Mouse (Mus musculus) forebrain, embryonic 14.5 days (tissue): ENCODE data around the gene Dnah14. TPM values are rescaled to one million over a fixed set of nuclear protein-coding genes. Genes with fewer than 3 reads are reported as not detected.
A peak's percentile ranks its signal among the peaks of the same experiment; 100 is the strongest.

Experiments
- ATAC-seq: fragments of 200-750 bp; cut with Nextera tagmentation; 2 replicates; pipeline ENCODE4 v1.8.0; 2017; ENCODE audit warnings: mild to moderate bottlenecking, moderate library complexity
- DNase-seq: peaks from one replicate; pipeline ENCODE4 v3.0.0-alpha.2; 2015; ENCODE audit warnings: low spot score
- H3K27ac ChIP-seq: fragments of 300-500 bp; sonication (generic); 2 replicates; pipeline ENCODE4 v1.5.1; 2014; ENCODE audit warnings: low read depth, mild to moderate bottlenecking, control low read depth, low read length, moderate library complexity
- H3K27me3 ChIP-seq: fragments of 300-500 bp; sonication (generic); replicated peaks from 2 replicates; pipeline ENCODE4 v1.6.1; 2014; ENCODE audit warnings: low read length, control low read depth, mixed read lengths; ENCODE audit not compliant: control insufficient read depth, insufficient read depth
- H3K36me3 ChIP-seq: fragments of 300-500 bp; sonication (generic); 2 replicates; pipeline ENCODE4 v1.6.1; 2014; ENCODE audit warnings: low read length, control low read depth; ENCODE audit not compliant: control insufficient read depth, insufficient read depth
- H3K4me1 ChIP-seq: fragments of 300-500 bp; sonication (generic); 2 replicates; pipeline ENCODE4 v1.6.1; 2014; ENCODE audit warnings: antibody characterized with exemption, low read length, control low read depth; ENCODE audit not compliant: control insufficient read depth, insufficient read depth
- H3K4me2 ChIP-seq: fragments of 300-500 bp; sonication (generic); 2 replicates; pipeline ENCODE4 v1.6.1; 2014; ENCODE audit warnings: mild to moderate bottlenecking, control low read depth, low read length
- H3K4me3 ChIP-seq: fragments of 300-500 bp; sonication (generic); 2 replicates; pipeline ENCODE4 v1.5.1; 2014; ENCODE audit warnings: low read depth, low read length, control low read depth
- H3K9ac ChIP-seq: fragments of 300-500 bp; sonication (generic); 2 replicates; pipeline ENCODE4 v1.6.1; 2014; ENCODE audit warnings: mild to moderate bottlenecking, low read length, control low read depth, moderate library complexity
- H3K9me3 ChIP-seq: fragments of 300-500 bp; sonication (generic); replicated peaks from 2 replicates; pipeline ENCODE4 v1.6.1; 2016; ENCODE audit warnings: low read length, control low read depth, mixed read lengths; ENCODE audit not compliant: control insufficient read depth
- WGBS: fragments of 180-500 bp; shearing (Covaris S2); extraction: QIAGEN DNeasy Blood & Tissue Kit; methylation state at CpG from one replicate; pipeline ENCODE4 v1.1.7; 2014; 5-methylcytosine and 5-hydroxymethylcytosine counted together
- polyA plus RNA-seq: library from polyadenylated mRNA; unstranded; fragments of >200 nt; fragmentation: Nextera tagmentation; extraction: Ambion mirVana; gene quantifications from 2 replicates; pipeline ENCODE4 v1.2.1, GENCODE M21; 2014

Dnah14 gene
- polyA plus RNA-seq, 1 experiment from 2014 or later: 1.2 TPM

GRCm38 (mm10) chr1:181850441-181850840 lies 274.1 kb downstream of the Dnah14 start:
- no peak for ATAC-seq
- Histone ChIP-seq H3K4me2 (no peak overlapping the region), H3K36me3 (no peaks in the 10 kb centered on the region), H3K4me3 (no peak overlapping the region), H3K27me3 (0 out of 2 replicates have a peak, but pooled peaks cover 3% of the 10 kb centered on the region), H3K27ac (no peak overlapping the region), H3K9me3 (no peaks in the 10 kb centered on the region), H3K4me1 (no peaks in the 10 kb centered on the region), H3K9ac (no peak overlapping the region)
- 78% methylated on average over 4 of the region's 4 CpGs for WGBS
- no peak for DNase-seq

GRCm38 (mm10) chr1:181851521-181852310 lies 275.4 kb downstream of the Dnah14 start:
- Histone ChIP-seq H3K4me1 (no peaks in the 10 kb centered on the region), H3K4me2 (no peak overlapping the region), H3K27ac (no peak overlapping the region), H3K36me3 (no peaks in the 10 kb centered on the region), H3K9me3 (no peaks in the 10 kb centered on the region), H3K4me3 (no peak overlapping the region), H3K27me3 (0 out of 2 replicates have a peak, but pooled peaks cover 3% of the 10 kb centered on the region), H3K9ac (no peak overlapping the region)
- ATAC-seq (no peak), DNase-seq (peak; percentile 60)
- WGBS: 86% methylated on average over 12 of the region's 12 CpGs

GRCm38 (mm10) chr1:181852466-181852865 lies 276.1 kb downstream of the Dnah14 start:
- no peak overlapping the region for H3K9ac ChIP-seq
- 56% methylated on average over 13 of the region's 13 CpGs for WGBS
- H3K27ac ChIP-seq: no peak overlapping the region
- H3K36me3 ChIP-seq: no peaks in the 10 kb centered on the region
- H3K4me3 ChIP-seq: no peak overlapping the region
- H3K27me3 ChIP-seq: 0 out of 2 replicates have a peak, but pooled peaks cover 3% of the 10 kb centered on the region
- H3K4me2 ChIP-seq: no peak overlapping the region
- no peaks in the 10 kb centered on the region for H3K4me1 ChIP-seq
- no peak for ATAC-seq
- no peak for DNase-seq
- no peaks in the 10 kb centered on the region for H3K9me3 ChIP-seq

GRCm38 (mm10) chr1:181853081-181853736 lies 276.9 kb downstream of the Dnah14 start:
- no peak for DNase-seq
- Histone ChIP-seq H3K36me3 (no peaks in the 10 kb centered on the region), H3K9me3 (no peaks in the 10 kb centered on the region), H3K4me3 (no peak overlapping the region), H3K27me3 (0 out of 2 replicates have a peak, but pooled peaks cover 3% of the 10 kb centered on the region), H3K27ac (no peak overlapping the region), H3K4me2 (peak overlapping the region; percentile 28), H3K9ac (no peak overlapping the region), H3K4me1 (no peaks in the 10 kb centered on the region)
- ATAC-seq: no peak
- 18% methylated on average over 20 of the region's 21 CpGs for WGBS

GRCm38 (mm10) chr1:181854829-181855228 lies 278.5 kb downstream of the Dnah14 start:
- 0 out of 2 replicates have a peak, but pooled peaks cover 3% of the 10 kb centered on the region for H3K27me3 ChIP-seq
- H3K9ac ChIP-seq: no peak overlapping the region
- no peak overlapping the region for H3K4me3 ChIP-seq
- no peak for DNase-seq
- no peaks in the 10 kb centered on the region for H3K4me1 ChIP-seq
- H3K27ac ChIP-seq: no peak overlapping the region
- WGBS: 100% methylated on average over 2 of the region's 2 CpGs
- no peaks in the 10 kb centered on the region for H3K9me3 ChIP-seq
- no peaks in the 10 kb centered on the region for H3K36me3 ChIP-seq
- no peak for ATAC-seq
- H3K4me2 ChIP-seq: no peak overlapping the region

- Histone ChIP-seq H3K4me1 (no peaks in the 10 kb centered on the region), H3K9me3 (no peaks in the 10 kb centered on the region), H3K27me3 (0 out of 2 replicates have a peak, but pooled peaks cover 3% of the 10 kb centered on the region), H3K36me3 (no peaks in the 10 kb centered on the region), H3K4me2 (no peak overlapping the region), H3K4me3 (no peak overlapping the region), H3K27ac (no peak overlapping the region), H3K9ac (no peak overlapping the region)
- ATAC-seq (no peak), DNase-seq (no peak)
- WGBS: 77% methylated on average over 2 of the region's 2 CpGs
Observed at GRCm38 (mm10) chr1:181856329-181856728, 280.0 kb downstream of the Dnah14 start.

- DNase-seq: no peak
- no peaks in the 10 kb centered on the region for H3K4me1 ChIP-seq
- no peak overlapping the region for H3K4me2 ChIP-seq
- no peak overlapping the region for H3K27ac ChIP-seq
- no peak overlapping the region for H3K4me3 ChIP-seq
- no peak overlapping the region for H3K9ac ChIP-seq
- no peaks in the 10 kb centered on the region for H3K9me3 ChIP-seq
- H3K36me3 ChIP-seq: no peaks in the 10 kb centered on the region
- ATAC-seq: no peak
- H3K27me3 ChIP-seq: no peaks in the 10 kb centered on the region
- 60% methylated on average over 5 of the region's 5 CpGs for WGBS
Observed at GRCm38 (mm10) chr1:181860659-181861058, 284.3 kb downstream of the Dnah14 start.

- ATAC-seq (no peak), DNase-seq (no peak)
- Histone ChIP-seq H3K9ac (no peak overlapping the region), H3K27ac (no peak overlapping the region), H3K4me3 (no peak overlapping the region), H3K27me3 (no peaks in the 10 kb centered on the region), H3K4me2 (no peak overlapping the region), H3K4me1 (no peaks in the 10 kb centered on the region), H3K36me3 (no peaks in the 10 kb centered on the region), H3K9me3 (no peaks in the 10 kb centered on the region)
- WGBS: 75% methylated on average over 2 of the region's 2 CpGs
Observed at GRCm38 (mm10) chr1:181861181-181861902, 285.0 kb downstream of the Dnah14 start.
